Mouse (Mus musculus) stomach, embryonic 16.5 days (tissue): ENCODE measurements at regions not wholly inside any gene's neighbourhood (a gene's known extent, or its start where the extent isn't known, plus 50 kb on each side); places are given as distances from the start of the nearest gene placed in this dataset.

ENCODE experiments used
- ATAC-seq: fragments of 200-750 bp; cut with Nextera tagmentation; 2 replicates; pipeline ENCODE4 v1.8.0; 2017; ENCODE audit warnings: moderate number of reproducible peaks, moderate TSS enrichment; ENCODE audit not compliant: insufficient read depth, low FRiP score
- H3K27ac ChIP-seq: fragments of 300-500 bp; sonication (generic); 2 replicates; pipeline ENCODE4 v1.5.1; 2014; ENCODE audit warnings: low read length
- H3K27me3 ChIP-seq: fragments of 300-500 bp; sonication (generic); 2 replicates; pipeline ENCODE4 v1.6.1; 2014; ENCODE audit warnings: low read length, control low read depth, mixed read lengths; ENCODE audit not compliant: control insufficient read depth, insufficient read depth
- H3K36me3 ChIP-seq: fragments of 300-500 bp; sonication (generic); 2 replicates; pipeline ENCODE4 v1.6.1; 2014; ENCODE audit warnings: low read length; ENCODE audit not compliant: control insufficient read depth, insufficient read depth
- H3K4me1 ChIP-seq: fragments of 300-500 bp; sonication (generic); 2 replicates; pipeline ENCODE4 v1.6.1; 2014; ENCODE audit warnings: low read length, control low read depth, mixed read lengths; ENCODE audit not compliant: control insufficient read depth, insufficient read depth
- H3K4me2 ChIP-seq: fragments of 300-500 bp; sonication (generic); 2 replicates; pipeline ENCODE4 v1.6.1; 2014; ENCODE audit warnings: low read depth, low read length, mixed read lengths
- H3K4me3 ChIP-seq: fragments of 300-500 bp; sonication (generic); replicated peaks from 2 replicates; pipeline ENCODE4 v1.5.1; 2014; ENCODE audit warnings: mild to moderate bottlenecking, low read length
- H3K9ac ChIP-seq: fragments of 300-500 bp; sonication (generic); 2 replicates; pipeline ENCODE4 v1.6.1; 2014; ENCODE audit warnings: low read length
- H3K9me3 ChIP-seq: fragments of 300-500 bp; sonication (generic); replicated peaks from 2 replicates; pipeline ENCODE4 v1.6.1; 2016; ENCODE audit warnings: low read length, control low read depth; ENCODE audit not compliant: control insufficient read depth
- WGBS: fragments of 180-500 bp; shearing (Covaris S2); extraction: QIAGEN DNeasy Blood & Tissue Kit; methylation state at CpG from one replicate; pipeline ENCODE4 v1.1.7; 2014; 5-methylcytosine and 5-hydroxymethylcytosine counted together

DNA sequence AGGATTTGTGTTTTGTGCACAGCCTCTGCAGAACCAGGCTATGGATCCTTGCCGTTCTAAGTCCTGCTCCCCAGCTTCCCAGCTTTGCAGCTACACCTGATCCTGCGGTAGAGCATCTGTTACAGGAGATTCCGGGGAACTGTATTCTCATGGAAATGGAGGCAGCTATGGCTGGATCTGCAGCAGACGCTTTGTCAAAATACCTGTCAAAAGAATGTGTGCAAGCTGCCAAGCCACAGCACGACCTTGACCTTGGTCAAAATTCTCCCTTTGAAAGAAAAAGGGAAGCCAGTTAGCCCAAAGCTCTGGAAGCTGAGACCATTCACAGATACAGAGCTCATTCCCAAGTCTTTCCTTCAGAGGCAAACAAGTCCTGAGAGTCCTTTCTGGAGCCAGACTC, 255.3 kb downstream of the Med13l start:
- no peak overlapping the region for H3K4me2 ChIP-seq
- H3K9ac ChIP-seq, result no peak overlapping the region
- no peaks in the 10 kb centered on the region for H3K9me3 ChIP-seq
- no peak overlapping the region for H3K27ac ChIP-seq
- ATAC-seq, result no peak
- no peaks in the 10 kb centered on the region for H3K27me3 ChIP-seq
- WGBS, result 53% methylated on average over 5 of the region's 5 CpGs
- no peak overlapping the region for H3K4me3 ChIP-seq
- H3K36me3 ChIP-seq, result no peaks in the 10 kb centered on the region
- H3K4me1 ChIP-seq, result no peaks in the 10 kb centered on the region

DNA sequence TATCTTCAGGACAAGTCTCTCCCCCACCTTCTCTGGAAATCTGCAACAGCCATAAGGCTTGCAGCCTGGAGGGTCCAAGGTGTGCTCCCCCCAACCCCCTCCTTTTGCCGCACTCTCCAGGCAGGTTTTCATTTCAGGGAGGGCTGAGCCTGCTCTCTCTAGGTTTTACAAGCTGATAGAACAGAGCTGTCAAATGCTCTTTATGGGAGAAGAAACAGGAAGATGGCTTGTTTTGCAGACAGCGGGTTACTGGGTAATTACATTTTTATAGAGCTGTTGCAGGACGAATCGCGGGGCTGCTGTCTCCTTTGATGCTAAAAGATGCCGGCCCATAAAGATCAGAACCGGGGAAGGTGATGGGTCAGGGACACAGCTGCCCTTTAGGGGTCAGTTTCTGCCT, 257.8 kb downstream of the Med13l start:
- Histone ChIP-seq H3K27ac (no peak overlapping the region), H3K9me3 (0 out of 2 replicates have a peak, but pooled peaks cover 6% of the 10 kb centered on the region), H3K4me2 (no peak overlapping the region), H3K27me3 (no peaks in the 10 kb centered on the region), H3K4me1 (no peaks in the 10 kb centered on the region), H3K9ac (no peak overlapping the region), H3K36me3 (no peaks in the 10 kb centered on the region), H3K4me3 (no peak overlapping the region)
- ATAC-seq, result no peak
- WGBS, result 61% methylated on average over 7 of the region's 7 CpGs

DNA sequence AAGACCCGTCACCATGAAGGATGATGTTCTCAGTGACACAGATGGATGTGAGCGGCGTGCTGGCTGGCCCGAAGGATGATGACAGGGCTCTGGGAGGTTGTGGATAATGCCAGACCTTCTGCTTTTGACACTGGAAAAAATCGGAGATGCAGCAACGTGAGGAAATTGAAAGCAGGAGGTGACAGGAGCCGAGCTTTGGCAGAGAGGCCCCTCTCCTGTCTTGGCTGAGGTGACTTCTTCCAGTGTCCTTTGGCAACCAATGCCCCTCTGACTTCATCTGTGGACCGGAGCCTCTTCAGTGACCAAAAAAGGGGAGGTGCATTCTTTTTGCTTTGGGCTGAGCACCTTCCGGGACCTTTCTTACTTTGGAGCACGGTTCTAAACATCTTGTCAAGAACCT, 264.3 kb downstream of the Med13l start:
- Histone ChIP-seq H3K4me3 (no peak overlapping the region), H3K27ac (no peak overlapping the region), H3K9me3 (0 out of 2 replicates have a peak, but pooled peaks cover 6% of the 10 kb centered on the region), H3K4me2 (no peak overlapping the region), H3K9ac (no peak overlapping the region), H3K4me1 (no peaks in the 10 kb centered on the region), H3K36me3 (no peaks in the 10 kb centered on the region), H3K27me3 (no peaks in the 10 kb centered on the region)
- no peak for ATAC-seq
- WGBS, result 74% methylated on average over 10 of the region's 10 CpGs

DNA sequence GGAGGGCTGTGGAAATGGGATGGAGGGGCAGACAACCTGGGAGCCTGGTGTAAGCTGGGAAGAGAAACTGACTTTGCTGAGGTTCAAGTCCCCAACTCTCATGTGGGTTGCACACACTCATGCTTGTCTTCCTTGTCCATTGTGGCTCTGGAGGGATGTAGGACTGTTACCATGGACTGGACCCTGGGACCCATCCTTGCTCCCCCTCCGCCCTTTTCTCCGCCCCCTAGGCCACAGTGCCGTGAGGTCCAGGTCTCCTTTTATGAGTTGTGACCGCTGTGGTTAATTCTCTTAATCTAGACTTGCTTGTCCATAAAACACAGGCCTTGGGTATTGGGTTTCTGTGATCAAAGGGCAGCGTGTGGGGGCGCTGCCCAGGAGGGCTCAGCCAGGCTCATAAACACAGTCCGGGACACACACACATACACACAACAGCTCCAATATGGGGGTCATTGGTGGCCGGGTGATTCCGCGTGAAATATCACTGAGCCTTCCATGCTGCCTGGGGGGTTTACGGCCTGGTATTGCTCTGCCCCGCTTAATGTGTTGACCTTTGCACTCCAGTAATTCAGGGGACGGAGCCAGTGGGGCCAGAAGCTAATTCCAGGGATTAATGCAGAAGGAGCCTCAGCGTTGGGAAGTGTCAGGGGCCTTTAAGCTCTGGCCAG, 268.7 kb downstream of the Med13l start:
- WGBS, result 50% methylated on average over 14 of the region's 14 CpGs
- Histone ChIP-seq H3K4me1 (no peaks in the 10 kb centered on the region), H3K4me3 (no peak overlapping the region), H3K27ac (no peak overlapping the region), H3K9me3 (no peaks in the 10 kb centered on the region), H3K9ac (no peak overlapping the region), H3K4me2 (no peak overlapping the region), H3K36me3 (no peaks in the 10 kb centered on the region), H3K27me3 (no peaks in the 10 kb centered on the region)
- no peak for ATAC-seq

DNA sequence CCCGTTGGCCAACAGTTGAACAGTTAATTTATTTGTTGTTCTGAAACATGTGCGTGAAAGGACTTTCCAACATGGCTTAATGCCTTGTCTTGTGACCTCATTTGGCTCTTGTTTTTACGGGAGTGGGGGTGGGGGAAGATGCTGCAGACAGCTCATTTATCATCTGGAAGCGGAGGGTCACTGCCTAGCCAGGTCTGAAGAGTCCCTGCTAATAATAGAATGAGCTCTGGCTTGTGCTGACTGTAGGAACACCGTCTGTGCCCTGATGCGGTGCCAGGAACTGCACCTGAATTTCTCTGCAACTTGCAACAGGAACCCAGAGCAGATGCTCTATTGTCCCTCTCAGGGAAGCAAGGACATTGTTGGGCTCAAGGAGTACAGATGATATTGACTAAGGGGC, 272.2 kb downstream of the Med13l start:
- Histone ChIP-seq H3K27ac (no peak overlapping the region), H3K27me3 (no peaks in the 10 kb centered on the region), H3K9ac (no peak overlapping the region), H3K4me2 (no peak overlapping the region), H3K4me3 (no peak overlapping the region), H3K9me3 (no peaks in the 10 kb centered on the region), H3K4me1 (no peaks in the 10 kb centered on the region), H3K36me3 (no peaks in the 10 kb centered on the region)
- 23% methylated on average over 6 of the region's 6 CpGs for WGBS
- no peak for ATAC-seq

DNA sequence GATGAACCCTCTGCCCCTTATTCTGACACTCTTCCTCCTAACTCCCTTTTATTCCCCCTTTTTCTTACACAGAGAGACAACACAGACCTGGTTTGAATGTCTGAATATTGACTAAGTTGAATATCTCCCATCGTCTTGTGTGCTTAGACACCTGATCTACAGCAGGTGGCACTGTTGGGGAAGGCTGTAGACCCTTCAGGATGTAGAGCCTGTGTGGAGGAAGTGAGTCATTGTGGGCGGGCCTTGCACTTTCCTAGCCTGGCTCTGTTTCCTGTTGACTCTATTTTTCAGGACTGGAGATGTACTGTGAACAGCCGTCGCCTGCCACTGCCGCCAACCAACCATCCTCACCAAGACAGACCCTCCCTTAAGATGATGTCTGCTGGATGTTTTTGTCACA, 273.6 kb downstream of the Med13l start:
- 91% methylated on average over 5 of the region's 5 CpGs for WGBS
- Histone ChIP-seq H3K4me1 (no peaks in the 10 kb centered on the region), H3K9me3 (no peaks in the 10 kb centered on the region), H3K4me2 (no peak overlapping the region), H3K9ac (no peak overlapping the region), H3K27me3 (no peaks in the 10 kb centered on the region), H3K27ac (no peak overlapping the region), H3K4me3 (no peak overlapping the region), H3K36me3 (no peaks in the 10 kb centered on the region)
- no peak for ATAC-seq

DNA sequence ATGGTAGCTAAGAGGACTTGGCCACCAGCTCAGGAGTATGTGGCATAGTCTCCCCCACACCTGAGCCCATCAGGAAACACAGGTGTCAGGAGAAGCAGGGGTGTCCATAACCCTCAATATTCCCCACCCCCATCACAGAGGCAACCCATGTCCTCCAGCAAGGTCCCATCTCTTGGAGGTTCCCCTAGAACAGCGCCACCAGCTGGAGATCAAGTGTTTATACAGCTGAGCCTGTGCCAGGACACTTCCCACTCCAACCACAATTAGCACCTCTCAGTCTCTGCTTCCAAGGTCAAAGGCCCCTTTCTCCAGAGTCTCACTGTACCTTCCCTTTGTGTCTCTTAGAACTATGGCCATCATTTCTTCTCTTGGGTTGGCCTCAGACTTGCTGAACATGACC, 276.5 kb downstream of the Med13l start:
- Histone ChIP-seq H3K27ac (no peak overlapping the region), H3K4me2 (no peak overlapping the region), H3K4me1 (no peaks in the 10 kb centered on the region), H3K27me3 (no peaks in the 10 kb centered on the region), H3K4me3 (no peak overlapping the region), H3K36me3 (no peaks in the 10 kb centered on the region), H3K9ac (no peak overlapping the region), H3K9me3 (no peaks in the 10 kb centered on the region)
- 41% methylated on average over 1 of the region's 1 CpGs for WGBS
- no peak for ATAC-seq

DNA sequence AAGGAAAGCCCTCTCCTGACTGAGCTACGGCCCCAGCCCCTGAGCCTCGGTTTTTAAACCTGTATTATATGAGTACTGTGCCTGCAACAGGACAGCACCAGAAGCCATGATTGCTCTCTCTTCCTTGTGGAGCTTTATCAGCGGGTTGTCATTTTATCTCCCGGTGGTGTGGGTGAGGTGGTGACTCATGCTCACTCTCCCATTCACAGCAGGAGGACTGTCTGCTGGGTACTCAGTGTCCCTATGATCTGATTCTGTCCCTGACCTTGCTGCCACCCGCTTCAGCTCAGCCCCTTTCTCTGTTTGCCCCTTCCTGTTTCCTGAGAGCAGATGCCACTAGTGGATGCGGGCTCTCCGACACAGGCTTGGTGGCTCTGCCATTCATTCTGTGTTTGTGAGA, 277.9 kb downstream of the Med13l start:
- no peaks in the 10 kb centered on the region for H3K9me3 ChIP-seq
- H3K36me3 ChIP-seq, result no peaks in the 10 kb centered on the region
- WGBS, result 59% methylated on average over 7 of the region's 7 CpGs
- no peak overlapping the region for H3K27ac ChIP-seq
- H3K9ac ChIP-seq, result no peak overlapping the region
- no peaks in the 10 kb centered on the region for H3K27me3 ChIP-seq
- H3K4me2 ChIP-seq, result no peak overlapping the region
- H3K4me3 ChIP-seq, result no peak overlapping the region
- H3K4me1 ChIP-seq, result no peaks in the 10 kb centered on the region
- no peak for ATAC-seq

DNA sequence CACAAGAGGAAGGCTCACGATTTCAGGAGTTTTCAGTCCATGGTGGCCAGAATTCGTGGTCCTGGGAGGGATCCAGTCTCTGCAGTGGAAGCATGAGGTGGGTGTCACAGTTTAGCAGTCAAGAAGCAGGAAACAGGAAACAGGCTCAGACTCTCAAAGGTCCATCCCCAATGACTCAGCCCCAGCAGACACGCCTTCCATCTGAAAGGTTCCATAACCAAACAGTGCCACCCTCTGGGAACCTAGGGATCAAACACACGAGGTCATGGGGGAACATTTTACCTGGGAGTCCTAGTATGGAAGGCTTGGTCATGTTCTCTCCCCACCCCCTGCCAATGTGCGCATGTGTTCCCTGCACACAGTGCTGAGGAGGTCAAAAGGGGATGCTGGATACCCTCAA, 279.4 kb downstream of the Med13l start:
- Histone ChIP-seq H3K9ac (no peak overlapping the region), H3K27me3 (no peaks in the 10 kb centered on the region), H3K4me2 (no peak overlapping the region), H3K4me1 (no peaks in the 10 kb centered on the region), H3K4me3 (no peak overlapping the region), H3K9me3 (no peaks in the 10 kb centered on the region), H3K36me3 (no peaks in the 10 kb centered on the region), H3K27ac (no peak overlapping the region)
- WGBS, result 59% methylated on average over 5 of the region's 5 CpGs
- no peak for ATAC-seq
